Mouse (Mus musculus): Measurements from ENCODE around the gene Ldha.
A peak's percentile ranks its signal among the peaks of the same experiment; 100 is the strongest.
"Not testable (repeated sequence)": the region's sequence is repeated elsewhere in the genome, so short reads cannot be mapped to it uniquely, and the experiment has no call there.

Ldha gene

GRCm38 (mm10) chr7:46840787-46841525 lies at the start of gene Ldha:
TSS of gene Ldha (plus strand) at chr7:46841475.
- DNase-seq (ENCODE audit: low spot score), result no peak

- no peak for DNase-seq (ENCODE audit: low spot score)
Observed at GRCm38 (mm10) chr7:46793871-46794270, 47.4 kb upstream of the Ldha start.

GRCm38 (mm10) chr7:46795287-46796205 lies 45.7 kb upstream of the Ldha start, which contains the start of the genes Hps5 and Gtf2h1:
TSS of gene Hps5 (minus strand) at chr7:46796064.
TSS of gene Gtf2h1 (plus strand) at chr7:46796103.
- peak; percentile 79 for DNase-seq (ENCODE audit: low spot score)

GRCm38 (mm10) chr7:46796206-46796679 lies 45.0 kb upstream of the Ldha start:
- no peak for DNase-seq (ENCODE audit: low spot score)

GRCm38 (mm10) chr7:46796779-46797178 lies 44.5 kb upstream of the Ldha start:
- no peak for DNase-seq (ENCODE audit: low spot score)

- no peak for DNase-seq (ENCODE audit: low spot score)
Observed at GRCm38 (mm10) chr7:46810325-46810724, 30.9 kb upstream of the Ldha start.

GRCm38 (mm10) chr7:46814012-46814411 lies 27.3 kb upstream of the Ldha start:
- no peak for DNase-seq (ENCODE audit: low spot score)

GRCm38 (mm10) chr7:46820876-46821632 lies 20.2 kb upstream of the Ldha start:
- not testable (repeated sequence) for DNase-seq (ENCODE audit: low spot score)

GRCm38 (mm10) chr7:46827046-46827802 lies 14.1 kb upstream of the Ldha start:
- DNase-seq (ENCODE audit: low spot score), result no peak

- DNase-seq (ENCODE audit: low spot score), result no peak
Observed at GRCm38 (mm10) chr7:46827803-46828184, 13.5 kb upstream of the Ldha start.

GRCm38 (mm10) chr7:46829911-46830310 lies 11.4 kb upstream of the Ldha start:
- DNase-seq (ENCODE audit: low spot score), result no peak

- no peak for DNase-seq (ENCODE audit: low spot score)
Observed at GRCm38 (mm10) chr7:46830799-46831590, 10.3 kb upstream of the Ldha start.

GRCm38 (mm10) chr7:46831693-46832092 lies 9.6 kb upstream of the Ldha start:
- DNase-seq (ENCODE audit: low spot score), result no peak

- not testable (repeated sequence) for DNase-seq (ENCODE audit: low spot score)
Observed at GRCm38 (mm10) chr7:46832112-46832810, 9.0 kb upstream of the Ldha start.

- DNase-seq (ENCODE audit: low spot score), result no peak
Observed at GRCm38 (mm10) chr7:46833266-46833665, 8.0 kb upstream of the Ldha start.

- DNase-seq (ENCODE audit: low spot score), result no peak
Observed at GRCm38 (mm10) chr7:46833670-46834255, 7.5 kb upstream of the Ldha start.

- DNase-seq (ENCODE audit: low spot score), result no peak
Observed at GRCm38 (mm10) chr7:46834994-46835610, 6.2 kb upstream of the Ldha start.

GRCm38 (mm10) chr7:46836357-46836756 lies 4.9 kb upstream of the Ldha start:
- DNase-seq (ENCODE audit: low spot score), result no peak

- no peak for DNase-seq (ENCODE audit: low spot score)
Observed at GRCm38 (mm10) chr7:46837073-46837472, 4.2 kb upstream of the Ldha start.

Data from layer of hippocampus, adult 9-10 months (tissue).